Mouse (Mus musculus): ENCODE measurements around the gene Tmtc1. TPM values are rescaled to one million over a fixed set of nuclear protein-coding genes. Genes with fewer than 3 reads are reported as not detected.

Gene Tmtc1
- polyA plus RNA-seq, 1 experiment from 2014 or later, result 1.4 TPM

GRCm38 (mm10) chr6:148256109-148256508 is 188.1 kb downstream of the Tmtc1 start:
- H3K4me2 ChIP-seq (ENCODE audit: low read length), result no peak overlapping the region
- no peak overlapping the region for H3K4me3 ChIP-seq (replicated peaks; ENCODE audit: low read depth, low read length)
- H3K9ac ChIP-seq (ENCODE audit: low read depth, low read length), result no peak overlapping the region
- 0 out of 2 replicates have a peak, but pooled peaks cover 4% of the 10 kb centered on the region for H3K4me1 ChIP-seq (replicated peaks; ENCODE audit: insufficient read depth, low read length)
- H3K9me3 ChIP-seq (replicated peaks; ENCODE audit: low read length), result no peaks in the 10 kb centered on the region
- WGBS, result 96% methylated on average over 3 of the region's 3 CpGs
- no peak for DNase-seq (ENCODE audit: low spot score)
- no peak overlapping the region for H3K27ac ChIP-seq
- H3K27me3 ChIP-seq (ENCODE audit: insufficient read depth, low read length), result no peaks in the 10 kb centered on the region
- no peak for ATAC-seq (replicated peaks; ENCODE audit: low FRiP score, low read depth)
- no peaks in the 10 kb centered on the region for H3K36me3 ChIP-seq (ENCODE audit: insufficient read depth, low read length)
- no peak for TF ChIP-seq CTCF (IDR thresholded peaks at IDR 0.05; ENCODE audit: low read depth)

- 74% methylated on average over 1 of the region's 1 CpGs for WGBS
- Histone ChIP-seq H3K4me3 (replicated peaks; ENCODE audit: low read depth, low read length) (no peak overlapping the region), H3K36me3 (ENCODE audit: insufficient read depth, low read length) (no peaks in the 10 kb centered on the region), H3K9me3 (replicated peaks; ENCODE audit: low read length) (no peaks in the 10 kb centered on the region), H3K4me2 (ENCODE audit: low read length) (no peak overlapping the region), H3K27me3 (ENCODE audit: insufficient read depth, low read length) (no peaks in the 10 kb centered on the region), H3K4me1 (replicated peaks; ENCODE audit: insufficient read depth, low read length) (0 out of 2 replicates have a peak, but pooled peaks cover 4% of the 10 kb centered on the region), H3K9ac (ENCODE audit: low read depth, low read length) (no peak overlapping the region), H3K27ac (no peak overlapping the region)
- TF ChIP-seq CTCF (IDR thresholded peaks at IDR 0.05; ENCODE audit: low read depth), result no peak
- no peak for DNase-seq (ENCODE audit: low spot score)
- no peak for ATAC-seq (replicated peaks; ENCODE audit: low FRiP score, low read depth)
Observed at GRCm38 (mm10) chr6:148255395-148256053, 188.7 kb downstream of the Tmtc1 start.

- Histone ChIP-seq H3K9me3 (replicated peaks; ENCODE audit: low read length) (no peaks in the 10 kb centered on the region), H3K27me3 (ENCODE audit: insufficient read depth, low read length) (no peaks in the 10 kb centered on the region), H3K36me3 (ENCODE audit: insufficient read depth, low read length) (no peaks in the 10 kb centered on the region), H3K4me2 (ENCODE audit: low read length) (no peak overlapping the region), H3K4me1 (replicated peaks; ENCODE audit: insufficient read depth, low read length) (no peaks in the 10 kb centered on the region), H3K9ac (ENCODE audit: low read depth, low read length) (no peak overlapping the region), H3K4me3 (replicated peaks; ENCODE audit: low read depth, low read length) (no peak overlapping the region), H3K27ac (no peak overlapping the region)
- ATAC-seq (replicated peaks; ENCODE audit: low FRiP score, low read depth), result no peak
- WGBS, result 67% methylated on average over 3 of the region's 3 CpGs
- TF ChIP-seq CTCF (IDR thresholded peaks at IDR 0.05; ENCODE audit: low read depth), result no peak
- DNase-seq (ENCODE audit: low spot score), result no peak
Observed at GRCm38 (mm10) chr6:148249221-148249620, 195.0 kb downstream of the Tmtc1 start.

- H3K9ac ChIP-seq (ENCODE audit: low read depth, low read length), result no peak overlapping the region
- no peak overlapping the region for H3K27ac ChIP-seq
- peak; percentile 89 for DNase-seq (ENCODE audit: low spot score)
- H3K27me3 ChIP-seq (ENCODE audit: insufficient read depth, low read length), result no peaks in the 10 kb centered on the region
- no peaks in the 10 kb centered on the region for H3K36me3 ChIP-seq (ENCODE audit: insufficient read depth, low read length)
- H3K4me3 ChIP-seq (replicated peaks; ENCODE audit: low read depth, low read length), result no peak overlapping the region
- H3K4me1 ChIP-seq (replicated peaks; ENCODE audit: insufficient read depth, low read length), result no peaks in the 10 kb centered on the region
- H3K9me3 ChIP-seq (replicated peaks; ENCODE audit: low read length), result no peaks in the 10 kb centered on the region
- no peak for ATAC-seq (replicated peaks; ENCODE audit: low FRiP score, low read depth)
- H3K4me2 ChIP-seq (ENCODE audit: low read length), result no peak overlapping the region
- peak; percentile 79 for TF ChIP-seq CTCF (IDR thresholded peaks at IDR 0.05; ENCODE audit: low read depth)
- WGBS, result 36% methylated on average over 2 of the region's 2 CpGs
Observed at GRCm38 (mm10) chr6:148248625-148249024, 195.6 kb downstream of the Tmtc1 start.

- Histone ChIP-seq H3K4me1 (replicated peaks; ENCODE audit: insufficient read depth, low read length) (no peaks in the 10 kb centered on the region), H3K4me2 (ENCODE audit: low read length) (no peak overlapping the region), H3K27me3 (ENCODE audit: insufficient read depth, low read length) (no peaks in the 10 kb centered on the region), H3K9ac (ENCODE audit: low read depth, low read length) (no peak overlapping the region), H3K36me3 (ENCODE audit: insufficient read depth, low read length) (no peaks in the 10 kb centered on the region), H3K4me3 (replicated peaks; ENCODE audit: low read depth, low read length) (no peak overlapping the region), H3K27ac (no peak overlapping the region), H3K9me3 (replicated peaks; ENCODE audit: low read length) (no peaks in the 10 kb centered on the region)
- TF ChIP-seq CTCF (IDR thresholded peaks at IDR 0.05; ENCODE audit: low read depth), result no peak
- WGBS, result 72% methylated on average over 7 of the region's 7 CpGs
- DNase-seq (ENCODE audit: low spot score) (no peak), ATAC-seq (replicated peaks; ENCODE audit: low FRiP score, low read depth) (no peak)
Observed at GRCm38 (mm10) chr6:148246544-148246943, 197.6 kb downstream of the Tmtc1 start.

- no peaks in the 10 kb centered on the region for H3K9me3 ChIP-seq (replicated peaks; ENCODE audit: low read length)
- H3K36me3 ChIP-seq (ENCODE audit: insufficient read depth, low read length), result no peaks in the 10 kb centered on the region
- H3K4me2 ChIP-seq (ENCODE audit: low read length), result no peak overlapping the region
- no peak for TF ChIP-seq CTCF (IDR thresholded peaks at IDR 0.05; ENCODE audit: low read depth)
- DNase-seq (ENCODE audit: low spot score), result no peak
- no peak for ATAC-seq (replicated peaks; ENCODE audit: low FRiP score, low read depth)
- 75% methylated on average over 1 of the region's 1 CpGs for WGBS
- no peak overlapping the region for H3K27ac ChIP-seq
- no peaks in the 10 kb centered on the region for H3K4me1 ChIP-seq (replicated peaks; ENCODE audit: insufficient read depth, low read length)
- no peaks in the 10 kb centered on the region for H3K27me3 ChIP-seq (ENCODE audit: insufficient read depth, low read length)
- no peak overlapping the region for H3K4me3 ChIP-seq (replicated peaks; ENCODE audit: low read depth, low read length)
- H3K9ac ChIP-seq (ENCODE audit: low read depth, low read length), result no peak overlapping the region
Observed at GRCm38 (mm10) chr6:148244836-148245235, 199.4 kb downstream of the Tmtc1 start.

- Histone ChIP-seq H3K27ac (no peak overlapping the region), H3K4me2 (ENCODE audit: low read length) (no peak overlapping the region), H3K4me1 (replicated peaks; ENCODE audit: insufficient read depth, low read length) (no peaks in the 10 kb centered on the region), H3K36me3 (ENCODE audit: insufficient read depth, low read length) (no peaks in the 10 kb centered on the region), H3K9me3 (replicated peaks; ENCODE audit: low read length) (no peaks in the 10 kb centered on the region), H3K27me3 (ENCODE audit: insufficient read depth, low read length) (no peaks in the 10 kb centered on the region), H3K9ac (ENCODE audit: low read depth, low read length) (no peak overlapping the region), H3K4me3 (replicated peaks; ENCODE audit: low read depth, low read length) (no peak overlapping the region)
- ATAC-seq (replicated peaks; ENCODE audit: low FRiP score, low read depth), result no peak
- no peak for DNase-seq (ENCODE audit: low spot score)
- 68% methylated on average over 3 of the region's 3 CpGs for WGBS
- peak; percentile 47 for TF ChIP-seq CTCF (IDR thresholded peaks at IDR 0.05; ENCODE audit: low read depth)
Observed at GRCm38 (mm10) chr6:148242304-148242703, 201.9 kb downstream of the Tmtc1 start.
